Mouse (Mus musculus) liver, postnatal 0 days (tissue): ENCODE data around the gene Olfr517. TPM values are rescaled to one million over a fixed set of nuclear protein-coding genes. Genes with fewer than 3 reads are reported as not detected.

Experiments used
- ATAC-seq: fragments of 200-750 bp; cut with Nextera tagmentation; 2 replicates; pipeline ENCODE4 v1.8.0; 2017; ENCODE audit warnings: mild to moderate bottlenecking, moderate library complexity
- DNase-seq: peaks from one replicate; pipeline ENCODE4 v3.0.0-alpha.2; 2016
- H3K27ac ChIP-seq: fragments of 300-500 bp; sonication (generic); 2 replicates; pipeline ENCODE4 v1.5.1; 2014; ENCODE audit warnings: antibody characterized with exemption, moderate library complexity, mild to moderate bottlenecking, low read depth
- H3K27me3 ChIP-seq: fragments of 300-500 bp; sonication (generic); 2 replicates; pipeline ENCODE4 v1.6.1; 2014; ENCODE audit warnings: low read length, control low read depth, mixed read lengths; ENCODE audit not compliant: insufficient read depth
- H3K36me3 ChIP-seq: fragments of 300-500 bp; sonication (generic); replicated peaks from 2 replicates; pipeline ENCODE4 v1.6.1; 2014; ENCODE audit warnings: mild to moderate bottlenecking, control low read depth, low read length, moderate library complexity, mixed read lengths; ENCODE audit not compliant: insufficient read depth
- H3K4me1 ChIP-seq: fragments of 300-500 bp; sonication (generic); 2 replicates; pipeline ENCODE4 v1.6.1; 2014; ENCODE audit warnings: antibody characterized with exemption, mild to moderate bottlenecking, control low read depth; ENCODE audit not compliant: insufficient read depth
- H3K4me2 ChIP-seq: fragments of 300-500 bp; sonication (generic); 2 replicates; pipeline ENCODE4 v1.6.1; 2014; ENCODE audit warnings: low read depth, mild to moderate bottlenecking, low read length, moderate library complexity, mixed read lengths
- H3K4me3 ChIP-seq: fragments of 300-500 bp; sonication (generic); 2 replicates; pipeline ENCODE4 v1.5.1; 2014; ENCODE audit warnings: low read depth, low read length
- H3K9ac ChIP-seq: fragments of 300-500 bp; sonication (generic); replicated peaks from 2 replicates; pipeline ENCODE4 v1.6.1; 2014; ENCODE audit warnings: mild to moderate bottlenecking, moderate library complexity
- H3K9me3 ChIP-seq: fragments of 300-500 bp; sonication (generic); 2 replicates; pipeline ENCODE4 v1.6.1; 2016; ENCODE audit warnings: mild to moderate bottlenecking, control low read depth, low read length, mixed read lengths
- CTCF ChIP-seq: sonication (generic); IDR thresholded peaks from 2 replicates; pipeline ENCODE4 v1.5.1; 2016; ENCODE audit warnings: antibody characterized with exemption, low read depth
- EP300 ChIP-seq: IDR thresholded peaks from 2 replicates; pipeline ENCODE4 v1.6.1; 2016; ENCODE audit warnings: antibody characterized with exemption, low read depth, mild to moderate bottlenecking
- WGBS: fragments of 180-500 bp; shearing (Covaris S2); extraction: QIAGEN DNeasy Blood & Tissue Kit; methylation state at CpG from one replicate; pipeline ENCODE4 v1.1.7; 2014; ENCODE audit not compliant: insufficient replicate concordance; 5-methylcytosine and 5-hydroxymethylcytosine counted together
- polyA plus RNA-seq: library from polyadenylated mRNA; unstranded; fragments of >200 nt; fragmentation: Nextera tagmentation; extraction: Ambion mirVana; gene quantifications from 2 replicates; pipeline ENCODE4 v1.2.1, GENCODE M21; 2015

The Olfr517 gene
- not detected in 2 replicates for polyA plus RNA-seq

DNA sequence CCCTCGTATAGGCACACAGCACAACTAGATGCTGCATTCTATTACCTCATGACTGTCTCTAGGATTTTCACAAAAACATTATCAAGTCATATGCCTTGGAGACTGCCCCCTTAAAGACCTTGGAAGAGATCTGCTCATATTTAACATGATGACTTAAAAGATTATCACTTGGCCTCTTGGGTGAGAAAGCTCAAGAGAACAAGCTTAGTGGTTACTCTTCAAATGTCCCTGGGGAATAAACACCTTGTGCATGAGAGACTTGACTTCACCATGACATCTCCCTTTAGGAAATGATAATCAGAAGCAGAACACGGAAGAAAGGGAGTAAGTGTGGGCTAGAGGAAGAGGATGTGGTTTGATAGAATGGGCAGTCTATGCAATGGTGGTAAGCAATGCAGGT, at the start of gene Olfr517:
Gene Olfr517, minus strand, starts transcription at position 101 of the 400 bp plus-strand sequence.
- WGBS, result 44% methylated on average over 2 of the region's 2 CpGs
- Histone ChIP-seq H3K9ac (no peak within 1 kb of the TSS), H3K9me3 (no peaks in the 10 kb centered on the region), H3K27ac (no peak within 1 kb of the TSS), H3K4me2 (no peak within 1 kb of the TSS), H3K4me3 (no peak within 1 kb of the TSS), H3K36me3 (no peaks in the 10 kb centered on the region), H3K4me1 (no peaks in the 10 kb centered on the region), H3K27me3 (no peaks in the 10 kb centered on the region)
- ATAC-seq, result no peak
- no peak for DNase-seq
- no peak for TF ChIP-seq EP300
- no peak for TF ChIP-seq CTCF

DNA sequence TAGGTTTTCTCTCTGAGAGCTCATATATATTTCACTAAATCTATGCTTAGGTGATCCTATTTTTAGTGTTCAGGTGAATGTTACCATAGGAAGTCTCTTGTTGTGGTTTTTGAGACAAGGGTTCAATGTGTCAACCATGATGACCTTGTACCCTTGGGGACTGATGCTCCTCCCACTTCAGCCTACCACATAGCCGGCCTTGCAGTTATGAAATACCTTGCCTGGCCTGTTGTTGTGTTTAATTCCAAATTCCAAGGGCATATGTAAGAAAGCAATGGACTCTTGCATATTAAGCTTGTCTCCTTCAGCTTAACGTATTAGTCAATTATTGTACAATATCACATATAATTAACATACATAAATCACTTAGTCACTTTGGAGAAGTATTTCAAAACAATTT, 31.8 kb upstream of the Olfr517 start:
- Histone ChIP-seq H3K36me3 (no peaks in the 10 kb centered on the region), H3K27ac (no peak overlapping the region), H3K9me3 (no peaks in the 10 kb centered on the region), H3K9ac (no peak overlapping the region), H3K4me2 (no peak overlapping the region), H3K4me1 (no peaks in the 10 kb centered on the region), H3K4me3 (no peak overlapping the region), H3K27me3 (no peaks in the 10 kb centered on the region)
- 50% methylated on average over 2 of the region's 2 CpGs for WGBS
- DNase-seq (no peak), ATAC-seq (peak; percentile 62; the same call in 1 of the 2 replicates)
- TF ChIP-seq CTCF, result no peak
- no peak for TF ChIP-seq EP300

DNA sequence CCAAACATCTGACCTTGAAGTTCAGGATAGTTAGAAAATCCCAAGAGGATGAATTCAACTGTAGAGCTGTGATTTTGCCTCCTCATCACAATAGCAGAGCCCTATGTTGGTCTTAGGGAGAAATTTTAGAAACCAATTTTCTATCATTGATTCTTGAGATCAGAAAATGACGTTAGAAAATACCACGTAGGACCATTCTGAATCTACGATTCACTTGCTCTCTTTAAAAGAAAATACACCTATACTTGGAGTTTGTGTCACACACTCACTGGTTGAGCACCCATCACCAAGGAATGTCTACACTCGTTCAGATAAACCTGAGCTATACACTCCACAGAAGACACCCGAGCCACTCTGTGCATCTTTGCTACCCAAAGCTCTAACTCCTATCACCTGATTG, 22.1 kb upstream of the Olfr517 start, which contains the start of gene Olfr519:
Gene Olfr519, minus strand, starts transcription at position 101 of the 400 bp plus-strand sequence.
- DNase-seq, result no peak
- H3K27me3 ChIP-seq, result no peaks in the 10 kb centered on the region
- H3K9me3 ChIP-seq, result no peaks in the 10 kb centered on the region; the same call in 1 of the 2 replicates
- H3K4me1 ChIP-seq, result no peaks in the 10 kb centered on the region
- H3K9ac ChIP-seq, result no peak within 1 kb of the TSS
- no peak within 1 kb of the TSS for H3K4me3 ChIP-seq
- TF ChIP-seq EP300 (no peak), CTCF (no peak)
- no peak within 1 kb of the TSS for H3K4me2 ChIP-seq
- ATAC-seq, result no peak
- no peak within 1 kb of the TSS for H3K27ac ChIP-seq
- 82% methylated on average over 5 of the region's 5 CpGs for whole genome bisulfite sequencing
- no peaks in the 10 kb centered on the region for H3K36me3 ChIP-seq

DNA sequence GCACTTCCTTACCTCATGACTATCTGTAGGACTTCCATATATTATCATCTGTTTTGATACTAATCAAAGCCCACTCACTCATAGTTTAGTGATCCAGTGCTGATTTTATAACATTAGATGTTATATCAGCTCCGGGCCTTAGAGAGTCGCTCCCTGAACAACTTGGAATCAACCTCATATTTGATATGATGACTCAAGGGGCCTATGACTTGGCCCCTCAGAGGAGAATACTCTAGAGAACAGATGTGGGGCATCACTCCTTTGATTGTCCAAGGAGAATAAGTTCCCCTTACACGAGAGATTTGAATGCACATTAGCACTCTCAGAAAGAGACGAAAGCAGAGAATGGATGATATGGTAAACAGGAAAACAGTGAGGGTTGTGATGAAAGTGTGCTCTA, 12.7 kb upstream of the Olfr517 start, which contains the start of gene Olfr518:
Gene Olfr518, minus strand, starts transcription at position 101 of the 400 bp plus-strand sequence.
- no peaks in the 10 kb centered on the region for H3K27me3 ChIP-seq
- no peak for DNase-seq
- H3K27ac ChIP-seq, result no peak within 1 kb of the TSS
- H3K4me2 ChIP-seq, result no peak within 1 kb of the TSS
- TF ChIP-seq EP300, result no peak
- TF ChIP-seq CTCF, result no peak
- no peaks in the 10 kb centered on the region for H3K36me3 ChIP-seq
- no peaks in the 10 kb centered on the region for H3K9me3 ChIP-seq
- no peak within 1 kb of the TSS for H3K4me3 ChIP-seq
- no peak for ATAC-seq
- H3K4me1 ChIP-seq, result no peaks in the 10 kb centered on the region
- WGBS, result 66% methylated on average over 4 of the region's 4 CpGs
- H3K9ac ChIP-seq, result no peak within 1 kb of the TSS

DNA sequence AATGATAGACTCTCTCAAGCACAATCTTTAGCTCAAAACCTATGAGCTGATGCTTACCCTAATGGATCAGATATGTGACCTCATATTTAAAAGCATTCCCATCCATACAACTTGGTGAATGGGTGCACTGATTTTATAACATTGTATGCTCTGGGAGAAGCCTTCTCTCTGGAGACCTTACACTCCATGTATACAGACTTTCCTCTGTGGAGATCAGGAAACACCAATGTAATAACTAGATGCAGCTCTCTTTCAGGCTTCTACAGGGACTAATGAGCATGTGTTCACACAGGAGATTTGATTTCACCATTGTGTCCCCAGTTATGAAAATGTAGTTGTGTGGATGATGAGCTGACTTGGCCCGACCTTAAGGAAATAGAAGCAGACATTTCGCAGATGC, 21.8 kb downstream of the Olfr517 start, which contains the start of gene Olfr516:
Gene Olfr516, minus strand, starts transcription at position 101 of the 400 bp plus-strand sequence.
- no peaks in the 10 kb centered on the region for H3K9me3 ChIP-seq

DNA sequence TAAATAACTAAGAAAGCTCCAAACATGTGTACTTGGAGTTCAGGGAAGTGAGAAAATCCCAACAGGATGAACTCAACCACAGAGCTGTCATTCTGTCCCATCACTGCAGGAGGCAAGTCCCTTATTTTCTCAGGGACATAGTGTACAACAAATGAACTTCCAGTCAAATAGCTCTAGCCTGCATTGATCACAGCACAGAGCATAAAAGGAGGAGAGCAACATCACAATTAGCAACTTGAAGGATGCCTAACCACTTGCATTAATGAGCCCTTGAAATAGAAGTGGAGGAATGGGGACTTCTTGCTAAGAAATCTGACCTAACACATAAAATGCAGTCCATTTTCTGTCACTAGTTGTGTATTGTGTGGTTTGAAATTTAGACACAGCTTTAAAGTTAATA, 46.3 kb downstream of the Olfr517 start, which contains the start of gene Olfr514:
Gene Olfr514, minus strand, starts transcription at position 101 of the 400 bp plus-strand sequence.
- no peak within 1 kb of the TSS for H3K27ac ChIP-seq
- no peaks in the 10 kb centered on the region for H3K9me3 ChIP-seq
- H3K36me3 ChIP-seq, result no peaks in the 10 kb centered on the region
- no peak within 1 kb of the TSS for H3K4me3 ChIP-seq
- no peak within 1 kb of the TSS for H3K4me2 ChIP-seq
- TF ChIP-seq EP300, result no peak
- H3K4me1 ChIP-seq, result no peaks in the 10 kb centered on the region
- no peak for DNase-seq
- no peaks in the 10 kb centered on the region for H3K27me3 ChIP-seq
- no peak within 1 kb of the TSS for H3K9ac ChIP-seq
- no peak for ATAC-seq

More for the DNA sequence above, 21.8 kb downstream of the Olfr517 start, which contains the start of gene Olfr516:
- Histone ChIP-seq H3K27me3 (no peaks in the 10 kb centered on the region), H3K4me1 (no peaks in the 10 kb centered on the region), H3K36me3 (no peaks in the 10 kb centered on the region), H3K9ac (no peak within 1 kb of the TSS), H3K4me3 (no peak within 1 kb of the TSS), H3K4me2 (no peak within 1 kb of the TSS), H3K27ac (no peak within 1 kb of the TSS)
- TF ChIP-seq EP300 (no peak), CTCF (no peak)
- DNase-seq (no peak), ATAC-seq (no peak)
- WGBS, result 78% methylated on average over 2 of the region's 2 CpGs

Other genes starting within 250 kb of the Olfr517 start
- not detected in 2 replicates for gene Olfr508, start 242.4 kb downstream of the Olfr517 start, polyA plus RNA-seq
- not detected in 2 replicates for gene Olfr509, start 220.5 kb downstream of the Olfr517 start, polyA plus RNA-seq
- gene Olfr510, start 206.0 kb downstream of the Olfr517 start, polyA plus RNA-seq, result not detected in 2 replicates
- not detected in 2 replicates for gene Olfr512, start 159.1 kb downstream of the Olfr517 start, polyA plus RNA-seq
- not detected in 2 replicates for gene Olfr513, start 121.4 kb downstream of the Olfr517 start, polyA plus RNA-seq
- not detected in 2 replicates for gene Olfr514, start 46.4 kb downstream of the Olfr517 start, polyA plus RNA-seq
- gene Olfr516, start 21.9 kb downstream of the Olfr517 start, polyA plus RNA-seq, result not detected in 2 replicates
- not detected in 2 replicates for gene Olfr518, start 12.6 kb upstream of the Olfr517 start, polyA plus RNA-seq
- gene Olfr519, start 22.0 kb upstream of the Olfr517 start, polyA plus RNA-seq, result not detected in 2 replicates
- not detected in 2 replicates for gene Nlrp10, start 57.8 kb upstream of the Olfr517 start, polyA plus RNA-seq
- 34.6 and 36.9 TPM in 2 replicates for gene Eif3f, start 62.0 kb upstream of the Olfr517 start, polyA plus RNA-seq
- gene Tub, start 78.0 kb upstream of the Olfr517 start, polyA plus RNA-seq, result not detected in 2 replicates
- gene Ric3, start 211.0 kb upstream of the Olfr517 start, polyA plus RNA-seq, result 0.33 and 0.36 TPM in 2 replicates